Mouse (Mus musculus) layer of hippocampus, adult 11-12 months (tissue): ENCODE measurements at regions not wholly inside any gene's neighbourhood (a gene's known extent, or its start where the extent isn't known, plus 50 kb on each side); places are given as distances from the start of the nearest gene placed in this dataset.
"Not testable (repeated sequence)": the region's sequence is repeated elsewhere in the genome, so short reads cannot be mapped to it uniquely, and the experiment has no call there.

Experiments used
- DNase-seq: peaks from one replicate; pipeline ENCODE4 v3.0.0; 2022; ENCODE audit warnings: low spot score

DNA sequence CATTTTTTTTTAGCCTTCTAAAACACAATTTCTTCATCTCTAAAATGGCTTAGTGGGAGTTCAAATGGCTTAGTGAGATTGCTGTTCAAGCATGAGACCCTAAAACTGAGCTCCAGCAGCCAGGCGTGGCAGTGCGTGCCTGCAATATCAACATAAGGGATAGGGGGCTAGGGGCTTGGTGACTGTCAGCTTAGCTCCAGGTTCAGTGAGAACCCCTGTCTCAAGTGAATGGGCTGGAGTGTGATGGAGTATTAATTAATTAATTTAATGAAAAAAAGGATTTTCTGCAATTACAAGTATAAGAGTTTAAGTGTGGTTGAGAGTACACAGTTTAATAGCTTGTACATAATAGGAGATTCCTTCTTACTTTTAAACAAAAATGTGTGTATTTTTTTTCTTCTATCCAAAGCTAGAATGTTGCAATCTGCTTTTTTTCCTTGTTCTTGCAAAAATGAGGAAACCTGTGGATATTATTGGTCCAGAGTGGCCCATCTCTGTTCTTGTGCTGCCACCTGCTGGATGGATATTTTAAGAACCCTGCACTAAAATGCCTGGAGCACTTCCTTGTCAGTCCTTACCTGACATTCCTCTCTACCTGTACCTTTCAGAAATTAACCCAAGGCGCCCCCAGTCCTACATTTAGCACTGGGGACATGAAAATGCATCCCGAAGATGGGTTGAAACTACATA is 54.0 kb upstream of the Usp47 start:
- DNase-seq = peak; percentile 86

DNA sequence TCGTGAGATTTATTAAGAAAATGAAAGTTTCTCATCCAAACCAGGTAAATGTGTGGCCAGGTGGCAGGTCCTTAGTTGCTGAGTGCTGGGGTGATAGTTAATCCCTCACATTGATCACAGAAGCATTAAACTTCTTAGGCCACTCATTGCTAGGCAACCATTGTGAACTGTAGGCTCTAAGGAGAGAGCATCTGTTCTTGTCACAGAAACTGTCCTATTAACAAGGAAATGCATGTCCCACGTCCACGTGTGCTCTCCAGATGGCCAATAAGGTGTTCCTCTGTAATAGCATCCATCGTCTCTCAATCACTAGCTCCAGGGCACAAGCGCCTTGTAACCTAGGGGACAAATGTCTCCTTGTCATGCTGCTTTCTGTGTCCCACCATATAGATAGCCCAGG is 55.0 kb upstream of the Usp47 start:
- DNase-seq = no peak

DNA sequence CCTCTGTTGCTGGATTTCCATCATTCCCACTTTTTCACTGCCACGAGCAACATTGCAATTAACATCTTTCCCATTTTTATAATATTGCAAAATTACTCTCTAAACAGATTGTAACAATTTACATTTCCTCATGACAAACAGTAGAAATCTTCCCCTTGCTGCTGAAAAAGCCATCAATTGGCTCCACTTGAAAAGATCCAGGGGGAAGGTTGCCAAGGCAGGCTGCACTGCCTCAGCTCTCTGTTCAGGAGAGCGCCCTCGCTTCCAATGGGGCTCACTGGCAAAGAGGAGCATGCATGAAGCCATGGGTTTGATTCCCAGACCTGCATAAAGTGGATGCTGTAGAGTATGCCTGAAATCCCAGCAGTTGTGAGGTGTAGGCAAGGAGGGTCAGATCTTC is 56.6 kb upstream of the Usp47 start:
- DNase-seq = no peak

DNA sequence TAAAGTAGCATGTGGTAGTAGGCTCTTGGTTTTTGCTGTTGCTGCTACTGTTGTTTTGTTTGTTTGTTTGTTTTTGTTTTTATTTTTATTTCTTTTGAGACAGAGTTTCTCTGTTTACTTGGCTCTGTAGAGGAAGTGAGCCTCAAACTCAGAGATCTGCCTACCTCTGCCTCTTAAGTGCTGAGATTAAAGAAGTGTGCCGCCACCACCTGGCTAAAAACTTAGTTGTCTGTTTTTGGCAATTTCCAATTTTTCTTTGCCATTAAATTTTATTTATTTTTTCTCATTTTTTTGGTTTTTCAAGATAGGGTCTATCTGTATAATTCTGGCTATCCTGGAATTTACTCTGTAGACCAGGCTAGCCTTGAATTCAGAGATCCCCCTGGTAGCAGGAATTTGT is 59.3 kb upstream of the Usp47 start:
- DNase-seq = no peak

DNA sequence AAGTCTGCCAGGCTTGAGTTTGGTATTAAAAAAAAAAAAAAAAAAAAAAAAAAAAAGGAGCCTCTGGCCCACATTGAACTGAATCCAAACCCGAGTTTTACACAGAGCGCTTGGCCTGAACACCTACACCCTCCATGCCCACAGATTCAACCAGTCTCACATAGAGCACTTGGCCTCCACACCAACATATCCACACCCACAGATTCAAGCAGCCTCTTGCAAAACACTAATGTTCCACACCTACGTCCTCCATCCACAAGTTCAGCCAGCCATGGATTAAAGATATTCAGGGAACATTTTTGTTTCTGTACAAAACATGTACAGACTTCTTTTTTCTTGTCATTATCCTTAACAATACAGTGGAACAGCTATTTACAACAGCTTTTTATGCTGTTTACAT is 63.3 kb upstream of the Usp47 start:
- DNase-seq = no peak

DNA sequence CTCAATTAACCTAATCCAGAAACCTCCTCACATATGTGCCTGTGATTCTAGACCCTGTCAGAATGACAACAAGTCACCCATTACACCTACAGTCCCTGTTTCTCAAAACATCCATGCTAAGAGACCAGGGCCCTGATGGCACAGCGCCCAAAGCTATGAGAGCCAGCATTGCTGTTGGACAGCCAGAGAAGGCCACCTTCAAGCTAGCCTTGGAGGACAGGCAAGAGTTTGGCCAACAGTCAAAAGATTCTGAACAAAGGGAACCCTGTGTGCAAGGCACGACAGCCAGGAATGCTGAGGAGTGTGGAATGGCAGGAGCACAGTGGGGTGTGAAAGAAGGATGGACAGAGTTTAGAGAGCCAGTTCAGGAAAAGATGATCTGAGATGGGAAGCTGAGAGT is 66.6 kb upstream of the Usp47 start:
- DNase-seq = no peak

DNA sequence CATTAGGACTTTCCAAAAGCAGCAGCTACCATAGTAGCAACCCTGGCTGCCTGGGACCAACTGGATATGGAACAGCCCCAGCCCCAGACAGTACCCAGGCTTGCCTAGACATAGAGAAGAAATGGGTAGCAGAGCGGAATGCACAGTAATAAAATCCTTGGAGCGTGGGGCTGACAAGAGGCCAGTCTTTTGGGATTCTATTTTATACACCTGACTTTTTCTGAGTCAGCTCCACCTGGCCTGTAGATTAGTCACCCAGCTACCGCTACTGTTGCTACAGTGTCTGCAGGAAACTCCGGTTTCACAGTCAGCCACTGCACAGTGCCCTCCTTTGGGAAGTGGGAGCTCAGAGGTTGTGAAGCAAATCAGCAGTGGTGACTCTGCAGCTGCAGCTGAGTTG is 83.7 kb upstream of the Usp47 start:
- DNase-seq = no peak

DNA sequence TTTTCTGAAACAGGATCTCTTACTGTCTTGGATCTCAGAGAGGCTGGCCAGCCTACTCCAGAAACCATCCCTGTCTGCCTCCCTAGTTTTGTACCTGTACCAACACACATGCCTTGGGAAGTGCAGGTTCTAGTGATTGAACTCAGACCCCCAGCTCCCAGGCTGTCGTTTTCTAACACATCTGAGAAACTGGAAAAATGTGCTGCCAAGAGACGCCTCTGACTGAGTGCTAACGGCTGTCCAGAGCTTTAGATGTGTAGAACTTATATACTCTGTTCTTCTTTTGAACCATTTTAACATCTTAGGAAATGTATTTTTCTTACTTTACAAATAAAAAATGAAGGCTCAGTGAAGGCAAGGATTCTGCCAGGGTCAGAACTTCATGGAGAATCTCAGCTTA is 85.8 kb upstream of the Usp47 start:
- DNase-seq = no peak

DNA sequence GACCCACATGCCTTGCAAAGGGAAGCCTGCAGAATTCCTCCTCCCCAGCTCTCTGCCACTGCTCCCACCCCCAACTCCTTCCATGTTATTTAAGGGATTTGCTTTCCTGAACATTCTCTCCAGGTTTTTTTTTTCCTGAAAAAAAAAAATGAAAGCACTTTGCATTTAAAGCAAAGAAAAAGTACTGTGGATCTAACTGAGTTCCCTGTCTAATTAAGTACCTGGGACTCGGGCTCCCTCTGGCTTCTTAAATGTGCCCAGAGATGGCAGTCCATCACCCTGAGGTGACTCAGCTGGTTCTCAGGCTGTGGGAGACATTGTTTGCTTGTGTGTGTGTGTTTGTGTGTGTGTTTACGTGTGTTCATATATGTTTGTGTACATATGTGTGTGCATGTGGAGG is 86.2 kb upstream of the Usp47 start:
- DNase-seq = no peak

DNA sequence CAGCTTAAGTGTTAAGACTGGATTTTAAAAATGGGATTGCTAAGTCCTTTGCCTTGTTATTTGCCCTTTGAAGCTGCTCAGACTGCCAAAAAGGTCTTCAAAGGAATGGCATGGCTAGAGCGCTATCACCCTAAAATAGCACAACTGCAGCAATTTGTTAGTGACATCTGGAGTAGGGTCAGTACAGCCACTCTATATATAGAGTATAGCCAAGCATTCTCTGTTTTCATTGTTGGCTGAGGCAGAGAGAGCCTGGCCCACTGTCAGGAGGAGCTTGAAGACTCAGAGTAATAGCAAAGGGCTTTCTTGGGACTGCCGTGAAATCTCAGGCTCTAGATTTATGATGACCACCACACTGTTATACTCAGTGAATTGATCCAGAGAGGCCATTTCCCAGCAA is 90.6 kb upstream of the Usp47 start:
- no peak for DNase-seq

DNA sequence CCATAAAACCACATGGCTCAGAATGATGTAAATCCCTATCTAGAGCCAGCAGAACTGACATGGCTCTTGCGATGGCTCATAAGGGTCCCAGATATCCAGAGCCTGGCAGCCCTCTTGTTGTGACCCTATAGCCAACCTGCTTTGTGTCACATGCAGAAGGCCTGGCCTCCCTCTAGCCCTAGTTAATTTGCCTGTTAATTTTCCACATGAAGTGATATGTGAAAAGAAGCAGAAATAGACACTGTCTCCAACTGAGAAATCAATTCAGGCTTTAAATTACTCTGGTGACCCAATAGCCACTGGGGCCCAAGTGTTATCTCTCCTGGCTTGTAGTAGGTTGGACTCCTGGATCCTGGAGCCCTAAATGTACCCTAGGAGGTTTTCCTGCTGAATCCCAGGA is 103.3 kb upstream of the Usp47 start:
- DNase-seq = no peak

DNA sequence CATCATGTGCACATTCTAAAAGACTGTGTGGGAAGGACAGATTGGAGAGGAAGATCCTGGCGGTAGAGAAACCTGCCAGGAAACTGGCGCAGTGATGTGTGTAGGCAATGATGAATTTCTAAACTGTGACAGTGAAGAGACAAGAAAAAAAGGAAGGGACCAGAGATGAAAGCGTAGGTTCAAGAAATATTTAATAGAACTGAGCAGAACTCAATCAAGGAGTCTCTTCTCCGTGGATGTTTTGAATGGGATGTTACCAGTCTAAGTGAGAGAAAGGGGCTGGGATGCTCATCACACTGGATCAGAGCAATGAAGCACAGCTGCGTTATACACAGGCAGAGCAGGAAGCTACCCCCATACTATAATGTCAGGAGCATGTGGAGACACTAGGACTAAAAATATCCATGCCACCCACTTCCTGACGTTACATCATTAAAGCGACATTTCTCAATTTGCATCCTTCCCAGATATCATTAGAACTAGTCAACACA is 119.5 kb upstream of the Usp47 start:
- DNase-seq = peak; percentile 45

DNA sequence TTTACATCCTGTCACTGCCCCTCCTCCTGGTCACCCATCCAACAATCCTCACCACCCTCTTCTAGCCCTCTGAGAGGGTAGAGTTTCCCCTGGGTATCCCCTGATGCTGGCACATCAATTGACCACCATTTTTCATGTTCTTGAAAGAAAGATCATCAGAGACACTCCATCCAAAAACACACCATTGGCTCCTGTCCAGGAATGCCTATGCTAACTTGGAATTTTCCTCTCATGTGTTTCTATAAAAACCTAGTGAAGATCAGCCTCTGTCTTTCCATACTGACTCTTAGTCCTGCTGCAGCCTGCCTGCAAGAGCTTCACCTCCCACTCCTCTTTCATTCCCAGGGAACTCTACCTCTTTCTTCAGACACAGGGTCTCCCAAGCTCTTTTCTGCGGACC is 117.2 kb upstream of the Galnt18 start:
- DNase-seq = no peak

DNA sequence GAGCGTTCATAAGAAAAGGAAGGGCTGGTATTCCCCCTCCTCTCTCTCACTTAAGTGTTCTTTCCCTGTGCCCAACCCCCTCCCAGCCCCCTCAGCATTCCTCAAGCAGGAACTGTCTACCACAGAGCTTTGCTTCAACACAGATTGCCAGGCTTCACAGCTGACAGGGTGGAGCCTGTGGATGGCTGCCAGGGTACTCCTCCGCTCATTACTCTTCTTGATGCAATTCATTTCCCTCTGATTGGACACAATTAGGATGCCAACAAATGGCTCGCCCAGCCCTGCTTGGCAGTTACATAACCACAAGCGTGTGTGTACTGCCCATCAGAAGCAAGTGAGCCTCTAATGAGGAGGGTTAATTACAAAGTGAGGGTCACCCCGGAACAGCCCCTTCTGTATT is 116.5 kb upstream of the Galnt18 start:
- DNase-seq = peak; percentile 93

DNA sequence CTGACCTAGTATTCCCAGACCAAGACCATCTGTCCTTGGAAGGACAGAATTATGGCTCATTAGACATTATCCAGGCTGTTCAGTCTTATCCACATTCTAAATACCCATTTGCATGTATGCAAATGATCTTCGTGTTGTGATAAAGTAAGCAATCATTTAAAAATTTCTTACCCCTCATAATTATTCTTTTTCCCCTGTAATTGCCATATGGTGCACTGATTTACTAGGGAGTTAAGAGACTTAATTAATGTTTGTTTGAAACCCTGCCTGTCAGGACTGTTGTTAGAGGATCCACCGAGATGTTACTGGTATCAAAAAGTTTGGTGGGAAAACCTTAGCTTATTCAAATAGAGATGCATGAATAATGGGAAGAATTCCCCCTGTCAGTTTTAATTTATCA is 103.2 kb upstream of the Galnt18 start:
- DNase-seq = no peak

DNA sequence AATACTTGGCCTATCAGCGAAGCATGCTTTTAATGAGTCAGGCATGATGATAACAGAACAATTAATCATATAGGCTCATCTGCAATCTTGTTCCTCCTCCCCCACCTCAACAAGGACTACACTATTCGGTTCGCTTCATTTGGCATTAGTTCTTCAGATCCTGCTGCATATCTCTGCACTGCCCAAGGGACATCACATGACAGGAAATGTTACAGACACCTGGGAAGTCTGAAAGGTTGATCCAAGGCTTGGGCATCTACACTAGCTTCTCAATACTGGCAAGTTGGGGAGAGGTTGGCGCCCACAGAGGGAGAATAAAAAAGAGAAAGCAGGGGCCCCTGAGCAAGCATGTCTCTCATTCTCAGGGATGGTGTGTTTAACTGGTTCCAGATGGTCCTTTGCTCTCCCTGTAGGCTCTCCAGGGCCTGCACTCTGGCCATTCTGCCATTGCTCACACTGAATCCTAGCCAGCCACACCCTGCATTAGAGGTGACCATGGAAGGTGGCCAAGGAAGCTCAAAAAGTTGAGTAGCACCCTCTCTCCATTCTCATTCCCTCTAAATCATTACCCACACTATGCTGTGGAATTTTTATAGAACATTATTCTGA is 100.4 kb upstream of the Galnt18 start:
- DNase-seq = no peak

DNA sequence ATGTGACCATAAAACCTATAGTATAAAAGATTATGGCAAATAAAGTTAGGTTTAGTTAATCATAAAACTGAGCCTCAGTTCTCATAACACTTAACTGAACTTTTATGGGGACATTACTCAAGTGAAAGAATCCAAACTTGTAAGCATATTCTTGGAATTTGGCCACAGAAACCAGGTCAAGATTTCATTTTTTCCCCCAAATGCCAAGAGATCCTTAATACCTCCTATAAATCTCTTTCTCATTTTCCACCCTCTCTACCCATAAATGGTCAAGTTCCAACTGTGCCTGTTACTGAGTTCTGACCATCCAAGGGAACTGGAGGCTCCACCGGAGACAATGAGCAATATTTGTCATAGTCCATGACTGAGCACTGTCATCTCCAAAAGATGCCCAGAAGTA is 97.8 kb upstream of the Galnt18 start:
- DNase-seq = no peak

DNA sequence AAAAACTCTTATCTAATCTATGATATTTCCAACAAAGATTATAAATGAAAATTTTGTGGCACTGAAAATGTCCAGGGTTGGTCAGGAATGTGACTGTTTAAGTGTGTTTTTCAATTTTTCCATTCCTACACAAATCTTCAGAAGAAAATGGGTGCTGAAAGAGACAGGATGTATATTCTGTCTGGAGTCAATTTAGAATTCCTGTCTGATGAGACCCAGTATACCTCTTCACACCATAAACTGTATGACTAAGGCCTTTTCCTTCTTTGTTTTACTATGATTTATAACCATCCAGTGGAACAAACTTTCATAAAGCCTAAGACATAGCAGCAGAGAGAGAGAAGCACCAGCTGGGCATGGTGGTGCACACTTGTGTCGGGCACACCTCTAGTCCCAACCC is 96.2 kb upstream of the Galnt18 start:
- DNase-seq = no peak

DNA sequence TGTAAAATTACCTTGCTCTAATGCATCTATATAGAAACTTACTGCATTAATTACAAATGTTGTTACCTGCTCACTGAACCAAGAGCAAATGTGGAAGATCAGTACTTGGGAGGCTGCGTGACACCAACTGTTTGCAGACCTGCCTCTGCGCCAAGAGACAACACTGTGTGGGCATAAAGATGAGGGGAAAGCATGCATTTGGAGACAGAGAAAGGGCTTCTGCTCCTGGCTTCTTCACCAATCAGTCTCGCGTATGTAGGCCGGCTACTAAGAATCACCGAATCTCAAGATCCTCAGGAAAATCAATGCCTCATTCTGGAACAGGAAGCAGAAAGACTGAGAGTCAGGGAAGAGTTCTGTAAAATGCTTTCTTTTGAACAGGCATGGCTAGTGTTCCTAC is 89.6 kb upstream of the Galnt18 start:
- DNase-seq = no peak

DNA sequence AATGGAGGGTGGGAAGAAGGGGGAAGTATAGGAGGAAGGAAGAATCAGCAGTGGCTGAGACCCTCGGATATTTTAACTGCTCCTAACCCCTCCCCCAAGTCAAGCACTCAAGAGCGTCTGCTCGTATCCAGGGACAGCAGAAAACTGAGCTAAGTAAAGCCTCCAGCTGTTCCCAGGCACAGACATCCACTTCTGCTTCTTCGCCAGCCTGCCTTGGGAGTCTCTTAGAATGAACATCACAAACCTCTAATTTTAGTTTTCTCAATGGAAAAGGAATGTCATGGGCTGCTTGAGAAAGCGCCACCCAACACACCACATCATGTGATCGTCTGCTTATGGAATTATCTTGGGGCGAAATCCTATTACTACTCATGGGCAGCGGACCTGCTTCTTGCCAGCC is 83.3 kb upstream of the Galnt18 start:
- no peak for DNase-seq

DNA sequence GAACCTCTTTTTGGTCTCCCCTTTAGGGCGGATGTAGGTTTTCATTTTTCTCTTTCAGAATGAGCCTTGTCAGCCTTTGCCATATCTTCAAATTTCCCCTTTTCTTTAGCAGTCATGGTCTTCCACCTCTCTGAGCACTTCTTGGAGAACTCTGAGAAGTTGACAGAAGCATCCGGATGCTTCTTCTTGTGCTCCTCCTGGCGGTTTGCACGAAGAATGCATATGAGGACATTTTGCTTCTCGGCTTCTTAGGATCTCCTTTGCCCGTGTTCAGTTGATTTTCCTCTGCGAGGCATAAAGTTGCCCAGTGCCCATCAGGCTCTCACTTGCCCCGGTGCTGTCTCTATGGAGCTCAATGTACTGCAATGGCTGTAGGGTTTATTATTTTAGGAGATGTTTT is 78.5 kb upstream of the Galnt18 start:
- not testable (repeated sequence) for DNase-seq

DNA sequence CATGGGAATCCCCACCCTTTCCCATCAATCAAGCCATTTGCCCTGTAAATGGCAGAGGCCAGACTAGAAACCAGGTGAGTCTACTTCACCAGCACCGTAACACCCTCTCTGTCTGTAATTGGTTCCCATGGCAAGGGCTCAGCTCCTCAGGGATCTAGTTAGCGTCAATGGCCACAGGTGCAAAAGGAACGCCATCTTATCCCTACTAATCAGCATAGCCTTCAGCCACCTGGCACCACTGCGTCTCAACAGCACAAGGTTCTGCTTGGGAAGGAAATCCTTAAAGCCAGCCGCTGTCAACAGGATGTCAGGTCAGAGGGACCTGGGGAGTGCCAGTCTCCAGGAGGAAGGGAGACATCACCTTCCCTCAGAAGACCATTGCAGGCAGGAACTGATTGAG is 77.2 kb upstream of the Galnt18 start:
- no peak for DNase-seq

DNA sequence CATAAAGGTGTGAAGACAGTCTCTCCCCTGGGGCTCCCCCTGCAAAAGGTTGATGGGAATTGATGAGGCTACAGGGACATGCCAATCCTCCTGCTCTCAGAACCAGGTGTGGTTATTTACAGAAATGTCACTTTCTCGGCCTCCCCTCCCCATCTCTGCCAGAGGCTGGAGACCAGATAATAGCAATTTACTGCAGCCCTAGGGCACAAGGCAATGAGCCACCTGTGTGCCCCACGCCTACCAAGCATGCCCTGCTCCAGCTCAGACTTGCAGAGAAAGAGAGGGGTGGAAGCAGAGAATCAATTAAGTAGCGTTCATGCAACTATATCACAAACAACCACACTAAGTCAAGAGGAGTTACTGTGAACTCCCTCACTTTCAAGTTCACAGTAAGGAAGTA is 75.5 kb upstream of the Galnt18 start:
- DNase-seq = no peak

DNA sequence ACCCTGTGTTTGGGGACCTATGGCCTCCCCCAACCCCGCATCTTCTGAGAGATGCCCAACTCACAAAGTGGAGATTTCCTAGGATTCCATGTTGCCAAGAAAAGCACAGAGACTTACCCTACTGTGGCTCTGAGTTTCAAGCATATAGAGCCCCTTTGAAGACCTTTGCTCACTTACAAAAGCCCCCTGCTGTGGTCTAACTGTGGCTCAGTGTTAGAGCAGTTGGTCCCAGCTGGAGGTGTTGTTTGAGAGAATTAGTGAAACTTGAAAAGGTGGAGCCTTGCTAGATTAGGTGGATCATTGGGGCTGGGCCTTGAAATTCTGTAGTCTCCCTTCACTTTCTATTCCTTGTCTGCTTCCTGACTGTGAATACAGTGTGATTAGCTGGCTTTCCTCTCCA is 66.6 kb upstream of the Galnt18 start:
- DNase-seq = no peak
